Mouse (Mus musculus) megakaryocyte, embryonic 14.5 days (primary cell): ENCODE measurements around the gene Fbn1.

ENCODE experiments used
- FLI1 ChIP-seq: IDR thresholded peaks from 2 replicates; pipeline ENCODE4 v1.6.1; 2012; ENCODE audit warnings: low read length, inconsistent platforms, mixed read lengths
- GATA1 ChIP-seq: IDR thresholded peaks from 3 replicates; pipeline ENCODE4 v1.6.1; 2012; ENCODE audit warnings: mixed read lengths, low read length, inconsistent platforms, borderline replicate concordance

GRCm38 (mm10) chr2:125298841-125299240 is 209.0 kb downstream of the Fbn1 start:
- no peak for TF ChIP-seq GATA1
- TF ChIP-seq FLI1, result no peak
